Mouse (Mus musculus) cerebellum, adult 8-10 months (tissue): ENCODE results near the gene Olfr211.
"Not testable (repeated sequence)": the region's sequence is repeated elsewhere in the genome, so short reads cannot be mapped to it uniquely, and the experiment has no call there.

Source experiments
- DNase-seq: peaks from one replicate; pipeline ENCODE4 v3.0.0; 2022

Olfr211 gene

GRCm38 (mm10) chr6:116488791-116489190 lies at the start of gene Olfr211:
Olfr211 (plus strand) TSS chr6:116489091.
- no peak for DNase-seq

DNA sequence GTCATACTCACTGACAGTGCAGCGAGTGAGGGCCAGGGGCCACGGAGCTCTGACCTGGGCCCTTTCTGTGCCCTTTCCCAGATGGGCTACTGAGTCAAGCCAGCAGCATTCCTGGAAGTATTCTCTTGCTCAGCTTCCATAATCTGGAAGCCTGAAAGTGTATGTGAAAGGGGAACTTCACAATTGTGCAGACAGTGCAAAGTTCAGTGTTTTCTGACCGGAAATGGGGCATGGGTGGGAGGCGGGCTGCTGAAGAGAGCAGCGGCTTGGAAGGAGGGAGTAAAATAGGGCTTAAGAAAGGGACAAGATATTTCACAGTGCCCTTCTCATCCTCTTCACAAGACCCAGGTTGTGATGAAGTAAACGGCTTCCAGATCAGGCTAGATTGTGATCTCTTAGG lies 49.4 kb upstream of the Olfr211 start:
- DNase-seq = no peak

GRCm38 (mm10) chr6:116440447-116440846 lies 48.4 kb upstream of the Olfr211 start:
- DNase-seq = no peak

- no peak for DNase-seq
These were observed 48.0 kb upstream of the Olfr211 start for GRCm38 (mm10) chr6:116440849-116441248.

- no peak for DNase-seq
These were observed 33.1 kb upstream of the Olfr211 start for GRCm38 (mm10) chr6:116455781-116456180.

- no peak for DNase-seq
These were observed 32.4 kb upstream of the Olfr211 start for GRCm38 (mm10) chr6:116456482-116456881.

GRCm38 (mm10) chr6:116458728-116459127 lies 30.2 kb upstream of the Olfr211 start:
- no peak for DNase-seq

GRCm38 (mm10) chr6:116459232-116459631 lies 29.7 kb upstream of the Olfr211 start:
- no peak for DNase-seq

DNA sequence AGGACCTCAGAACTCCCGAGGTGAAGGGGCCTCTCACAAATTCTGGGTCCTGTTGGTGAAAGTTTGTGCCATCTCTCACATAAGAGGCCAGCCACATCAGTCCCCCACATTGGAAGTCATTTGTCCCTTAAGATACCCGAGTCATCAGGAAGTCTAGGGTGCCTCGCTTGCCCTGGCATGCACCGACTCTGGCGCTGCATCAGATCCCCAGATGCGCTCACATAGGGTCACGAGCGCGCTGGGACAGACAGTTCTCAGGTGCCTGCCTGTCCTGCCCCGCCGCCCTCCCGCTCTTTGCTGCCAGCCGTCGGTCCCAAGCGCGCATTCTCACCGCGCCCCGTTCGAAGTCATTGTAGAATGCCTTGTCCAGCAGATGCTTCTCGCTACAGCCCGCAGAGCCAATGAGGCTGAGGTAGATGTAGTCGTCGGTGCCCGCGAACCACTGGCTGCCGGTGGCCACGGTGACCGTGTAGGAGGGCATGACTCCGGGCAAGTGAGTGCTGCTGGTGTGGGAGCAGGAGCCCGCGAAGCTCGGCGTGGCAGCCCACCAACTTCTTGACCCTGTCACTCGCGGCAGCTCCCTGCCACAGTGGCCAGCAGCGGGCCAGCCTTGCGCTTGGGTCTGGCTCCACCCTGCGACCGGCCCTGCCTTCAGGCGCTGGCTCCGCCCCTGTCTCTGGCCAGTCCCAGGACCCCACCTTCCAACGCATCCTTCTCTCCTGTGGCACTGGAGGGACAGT lies 28.2 kb upstream of the Olfr211 start, which contains the start of gene Alox5:
Alox5 (minus strand) TSS at position 635 of the 740 bp plus-strand sequence.
- DNase-seq = no peak

GRCm38 (mm10) chr6:116468081-116468480 lies 20.8 kb upstream of the Olfr211 start:
- DNase-seq = no peak

GRCm38 (mm10) chr6:116485081-116485480 lies 3.8 kb upstream of the Olfr211 start:
- DNase-seq = no peak

- no peak for DNase-seq
These were observed 2.1 kb upstream of the Olfr211 start for GRCm38 (mm10) chr6:116486833-116487232.

GRCm38 (mm10) chr6:116493742-116494141 lies 4.9 kb downstream of the Olfr211 start:
- no peak for DNase-seq

GRCm38 (mm10) chr6:116495960-116496359 lies 7.1 kb downstream of the Olfr211 start:
- no peak for DNase-seq

DNA sequence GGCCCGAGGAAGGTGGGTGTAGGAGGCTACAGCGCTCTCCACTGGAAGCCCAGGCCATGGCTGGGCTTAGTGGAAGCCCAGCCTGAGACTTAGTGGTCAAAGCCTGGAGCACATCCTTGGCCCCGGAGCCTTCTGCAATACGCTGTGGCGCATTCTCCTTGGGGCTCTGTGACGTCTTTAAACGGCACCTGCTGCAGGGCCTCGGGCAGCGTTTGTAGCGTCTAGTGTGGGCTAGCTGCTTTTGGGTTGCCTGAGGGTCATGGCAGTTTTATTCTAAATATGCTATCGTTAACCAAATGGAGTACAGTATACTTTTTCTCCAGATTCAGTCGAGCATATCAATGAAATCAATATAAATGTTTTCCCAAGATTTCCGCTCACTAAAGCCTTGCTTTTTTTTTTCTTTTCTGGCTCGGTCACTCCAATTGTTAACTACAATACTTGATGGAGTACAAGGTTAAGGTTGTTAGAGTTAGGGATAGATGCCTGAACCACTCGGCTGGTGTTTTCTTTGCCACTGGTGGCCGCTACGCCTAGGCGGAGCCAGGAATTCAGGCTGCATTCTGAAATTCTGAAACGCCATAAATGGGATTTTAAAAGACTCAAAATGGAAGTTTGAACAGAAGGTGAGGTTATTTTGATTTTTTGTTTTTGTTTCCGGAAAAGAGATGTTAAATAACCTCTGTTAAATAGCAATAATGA lies 17.6 kb downstream of the Olfr211 start, which contains the start of gene Olfr212:
Olfr212 (plus strand) TSS at position 215 of the 702 bp plus-strand sequence.
- not testable (repeated sequence) for DNase-seq

DNA sequence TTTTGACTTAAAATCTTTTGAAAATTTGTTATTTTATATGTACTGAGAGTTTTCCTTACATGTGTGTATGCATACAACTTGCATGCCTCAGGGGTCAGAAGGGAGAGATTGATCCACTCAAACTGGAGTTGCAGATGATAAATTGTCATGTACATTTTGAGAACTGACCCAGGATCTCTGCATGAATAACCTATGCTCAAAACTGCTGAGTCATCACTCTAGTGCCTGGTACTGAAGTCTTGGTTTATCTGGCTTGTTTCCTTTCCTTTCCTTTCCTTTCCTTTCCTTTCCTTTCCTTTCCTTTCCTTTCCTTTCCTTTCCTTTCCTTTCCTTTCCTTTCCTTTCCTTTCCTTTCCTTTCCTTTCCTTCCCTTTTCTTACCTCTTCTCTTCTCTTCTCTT lies 25.9 kb downstream of the Olfr211 start:
- no peak for DNase-seq

- no peak for DNase-seq
These were observed 49.3 kb downstream of the Olfr211 start, which contains the start of gene Olfr213 for GRCm38 (mm10) chr6:116538156-116538555. Olfr213 (plus strand) TSS chr6:116538456.

- DNase-seq = no peak
These were observed 53.6 kb downstream of the Olfr211 start for GRCm38 (mm10) chr6:116542500-116542899.
